Mouse (Mus musculus) lung, adult 2 months (tissue): Measurements from ENCODE around the gene Fbxo44. TPM values are rescaled to one million over a fixed set of nuclear protein-coding genes. Genes with fewer than 3 reads are reported as not detected.
"Not testable (repeated sequence)": the region's sequence is repeated elsewhere in the genome, so short reads cannot be mapped to it uniquely, and the experiment has no call there.

Experiments
- DNase-seq: peaks from one replicate; pipeline ENCODE4 v3.0.0; 2022
- H3K4me1 ChIP-seq: fragments of 200-500 bp; 2 replicates; pipeline ENCODE4 v1.6.1; 2011; ENCODE audit warnings: low read length; ENCODE audit not compliant: control insufficient read depth, insufficient read depth
- H3K4me3 ChIP-seq: fragments of 200-500 bp; replicated peaks from 2 replicates; pipeline ENCODE3; 2011; ENCODE audit warnings: low read depth, mild to moderate bottlenecking, control low read depth, low read length; ENCODE audit errors: extremely low read depth
- CTCF ChIP-seq: fragments of 200-500 bp; IDR thresholded peaks from 2 replicates; pipeline ENCODE4 v1.5.1; 2011; ENCODE audit warnings: mild to moderate bottlenecking, low read length, control low read depth; ENCODE audit not compliant: insufficient read depth
- POLR2A ChIP-seq: fragments of 200-500 bp; IDR thresholded peaks from 2 replicates; pipeline ENCODE4 v1.6.1; 2011; ENCODE audit warnings: low read depth, mild to moderate bottlenecking, control low read depth, low read length, borderline replicate concordance; ENCODE audit errors: extremely low read depth
- WGBS: fragments of 180-500 bp; shearing (Covaris S2); methylation state at CpG from one replicate; pipeline ENCODE4 v1.1.7; 2018; 5-methylcytosine and 5-hydroxymethylcytosine counted together
- polyA plus RNA-seq: library from polyadenylated mRNA; depleted of rRNA; stranded (reverse); fragments of >200 nt; gene quantifications from 2 replicates; pipeline ENCODE4 v1.2.3, GENCODE M21; 2012

The Fbxo44 gene
- polyA plus RNA-seq, 1 experiment, result 21.5 TPM

DNA sequence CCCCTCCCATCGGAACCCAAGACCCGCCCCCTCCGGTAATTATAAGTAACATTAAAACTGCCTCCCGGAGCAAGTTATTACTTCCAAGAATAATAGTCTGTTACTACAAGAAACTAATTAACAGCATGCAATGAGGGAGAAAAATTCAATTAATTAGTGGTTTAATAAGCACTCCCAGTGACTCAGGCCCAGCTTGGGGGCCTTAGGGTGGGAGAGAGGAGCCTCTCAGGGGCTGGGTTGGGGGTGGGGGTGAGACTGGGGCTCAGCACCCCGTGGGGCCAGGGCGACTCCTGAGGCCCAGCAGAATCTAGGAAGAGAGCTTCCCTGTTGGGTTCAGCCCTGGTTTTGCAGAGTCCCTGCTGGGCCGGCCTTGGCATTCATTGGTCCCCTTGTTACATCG lies 22.1 kb upstream of the Fbxo44 start:
- DNase-seq, result no peak
- no peak overlapping the region for H3K4me3 ChIP-seq
- 29% methylated on average over 8 of the region's 8 CpGs for WGBS
- H3K4me1 ChIP-seq, result no peaks in the 10 kb centered on the region
- no peak for TF ChIP-seq CTCF
- no peak for TF ChIP-seq POLR2A

GRCm38 (mm10) chr4:148181483-148181882 lies 21.2 kb upstream of the Fbxo44 start:
- DNase-seq, result no peak
- TF ChIP-seq CTCF, result no peak
- no peak for TF ChIP-seq POLR2A
- H3K4me1 ChIP-seq, result no peaks in the 10 kb centered on the region
- WGBS, result 79% methylated on average over 12 of the region's 12 CpGs
- no peak overlapping the region for H3K4me3 ChIP-seq

DNA sequence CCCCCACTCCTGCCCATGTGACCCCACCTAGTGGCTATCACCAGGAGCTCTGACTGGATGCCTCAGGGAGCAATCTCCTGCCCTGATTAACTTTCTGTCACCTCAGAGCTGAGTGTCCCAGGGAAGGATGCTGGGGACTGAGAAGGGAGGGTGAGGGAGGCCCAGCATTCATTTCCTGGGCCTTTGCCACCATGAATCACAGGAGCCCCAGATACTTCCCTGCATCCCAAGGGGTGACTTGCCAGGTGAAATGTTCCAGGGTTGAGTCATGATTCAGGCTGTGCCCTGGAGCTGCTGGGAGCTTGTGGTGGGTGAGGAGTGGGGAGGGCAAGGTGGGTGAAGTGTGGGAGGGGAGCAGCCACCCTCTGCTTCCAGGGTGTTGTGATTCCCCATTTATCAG lies 17.4 kb upstream of the Fbxo44 start:
- H3K4me1 ChIP-seq, result no peaks in the 10 kb centered on the region
- no peak overlapping the region for H3K4me3 ChIP-seq
- DNase-seq, result no peak
- no peak for TF ChIP-seq POLR2A
- TF ChIP-seq CTCF, result no peak

- WGBS, result 24% methylated on average over 5 of the region's 6 CpGs
- H3K4me3 ChIP-seq, DNase-seq, H3K4me1 ChIP-seq: not testable (repeated sequence)
These were observed 16.3 kb upstream of the Fbxo44 start for GRCm38 (mm10) chr4:148176603-148177002.

GRCm38 (mm10) chr4:148174495-148174862 lies 14.2 kb upstream of the Fbxo44 start:
- no peak for DNase-seq
- WGBS, result 13% methylated on average over 12 of the region's 12 CpGs
- TF ChIP-seq CTCF (no peak), POLR2A (no peak)
- no peak overlapping the region for H3K4me3 ChIP-seq
- no peaks in the 10 kb centered on the region for H3K4me1 ChIP-seq

- H3K4me3 ChIP-seq, result no peak overlapping the region
These were observed 13.7 kb upstream of the Fbxo44 start for GRCm38 (mm10) chr4:148173811-148174494.

GRCm38 (mm10) chr4:148171261-148171660 lies 11.0 kb upstream of the Fbxo44 start:
- H3K4me3 ChIP-seq, result no peak overlapping the region
- no peak for DNase-seq
- no peaks in the 10 kb centered on the region for H3K4me1 ChIP-seq
- 55% methylated on average over 3 of the region's 3 CpGs for WGBS
- TF ChIP-seq POLR2A, result no peak
- TF ChIP-seq CTCF, result no peak

More at GRCm38 (mm10) chr4:148173811-148174494, 13.7 kb upstream of the Fbxo44 start:
- H3K4me1 ChIP-seq, result no peaks in the 10 kb centered on the region
- DNase-seq, result no peak
- WGBS, result 3% methylated on average over 30 of the region's 30 CpGs
- TF ChIP-seq POLR2A (no peak), CTCF (no peak)

GRCm38 (mm10) chr4:148170842-148171241 lies 10.6 kb upstream of the Fbxo44 start:
- no peaks in the 10 kb centered on the region for H3K4me1 ChIP-seq
- no peak overlapping the region for H3K4me3 ChIP-seq
- WGBS, result 11% methylated on average over 2 of the region's 2 CpGs
- no peak for TF ChIP-seq POLR2A
- TF ChIP-seq CTCF, result peak; percentile 95
- DNase-seq, result peak; percentile 55

DNA sequence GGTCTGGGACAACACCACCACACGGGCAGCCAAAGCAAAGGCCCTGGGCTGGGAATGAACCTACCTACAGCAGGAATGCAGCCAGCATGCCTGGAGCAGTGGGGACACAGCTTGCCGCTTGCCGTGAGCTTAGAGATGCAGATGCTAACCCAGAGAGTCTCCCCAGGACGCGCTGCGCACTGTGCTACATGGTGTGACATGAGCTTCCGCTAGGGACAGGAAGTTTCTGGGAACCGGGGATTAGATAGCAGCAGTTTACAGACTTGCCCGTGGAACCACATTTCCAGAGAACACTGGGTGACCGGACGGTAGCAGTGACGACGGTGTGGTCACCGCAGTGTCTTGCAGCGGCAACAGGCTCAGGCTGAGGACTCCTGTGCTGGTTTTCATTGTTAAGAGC lies 9.3 kb upstream of the Fbxo44 start:
- DNase-seq, result no peak
- 19% methylated on average over 15 of the region's 15 CpGs for WGBS
- Histone ChIP-seq H3K4me3 (no peak overlapping the region), H3K4me1 (no peaks in the 10 kb centered on the region; the same call in 1 of the 2 replicates)
- TF ChIP-seq CTCF (no peak), POLR2A (no peak)

GRCm38 (mm10) chr4:148168287-148168686 lies 8.0 kb upstream of the Fbxo44 start:
- no peak for TF ChIP-seq POLR2A
- peak; percentile 88 for TF ChIP-seq CTCF
- DNase-seq, result peak; percentile 65
- 19% methylated on average over 7 of the region's 7 CpGs for WGBS
- Histone ChIP-seq H3K4me1 (no peaks in the 10 kb centered on the region; the same call in 1 of the 2 replicates), H3K4me3 (no peak overlapping the region)

DNA sequence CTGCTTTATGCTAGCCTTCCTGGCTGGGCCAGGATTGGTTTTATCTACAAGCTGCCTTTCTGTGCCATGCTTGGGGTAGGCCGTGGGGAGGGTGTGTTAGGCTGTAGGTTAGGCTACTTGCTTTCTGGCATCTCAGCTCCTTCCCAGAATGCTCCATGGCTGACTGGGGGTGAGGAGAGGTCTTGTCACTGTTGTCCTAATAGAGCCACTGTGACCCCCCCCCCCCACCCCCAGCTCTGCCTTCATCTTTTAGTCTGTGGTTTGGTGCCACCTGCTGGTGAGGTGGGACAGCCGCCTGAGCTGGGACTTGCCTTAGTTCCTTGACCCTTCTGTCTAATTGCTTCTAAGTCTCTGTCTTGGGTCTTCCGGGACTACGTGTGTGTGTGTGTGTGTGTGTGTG lies 6.7 kb upstream of the Fbxo44 start:
- Histone ChIP-seq H3K4me1 (no peaks in the 10 kb centered on the region; the same call in 1 of the 2 replicates), H3K4me3 (no peak overlapping the region)
- WGBS, result 12% methylated on average over 4 of the region's 4 CpGs
- DNase-seq, result peak; percentile 67
- TF ChIP-seq CTCF (peak; percentile 72), POLR2A (no peak)

- TF ChIP-seq CTCF, result no peak
- TF ChIP-seq POLR2A, result no peak
- WGBS, result 18% methylated on average over 10 of the region's 10 CpGs
- no peak for DNase-seq
- no peaks in the 10 kb centered on the region; the same call in 1 of the 2 replicates for H3K4me1 ChIP-seq
- no peak overlapping the region for H3K4me3 ChIP-seq
These were observed 6.1 kb upstream of the Fbxo44 start for GRCm38 (mm10) chr4:148166431-148166830.
